Mouse (Mus musculus): Measurements from ENCODE around the gene Gm20075. TPM values are rescaled to one million over a fixed set of nuclear protein-coding genes. Genes with fewer than 3 reads are reported as not detected.

Gene Gm20075
- polyA plus RNA-seq, 1 experiment from 2014 or later = 13.7 TPM

GRCm38 (mm10) chr13:96045396-96045795, 35.8 kb downstream of the Gm20075 start:
- DNase-seq (ENCODE audit: low spot score) = no peak
- WGBS = 56% methylated on average over 5 of the region's 5 CpGs
- no peak for ATAC-seq (ENCODE audit: low FRiP score, low TSS enrichment)

GRCm38 (mm10) chr13:96040275-96041042, 40.7 kb downstream of the Gm20075 start:
- no peak for ATAC-seq (ENCODE audit: low FRiP score, low TSS enrichment)
- no peak for TF ChIP-seq CTCF (IDR thresholded peaks at IDR 0.05; ENCODE audit: low read depth)
- no peak for TF ChIP-seq EP300 (optimal IDR thresholded peaks at IDR 0.05)
- no peak overlapping the region for H3K9ac ChIP-seq (ENCODE audit: low read length)
- no peaks in the 10 kb centered on the region for H3K9me3 ChIP-seq (ENCODE audit: control insufficient read depth, low read length)
- H3K4me2 ChIP-seq (replicated peaks; ENCODE audit: low read depth) = no peak overlapping the region
- H3K4me3 ChIP-seq (ENCODE audit: low read depth, low read length) = no peak overlapping the region
- no peaks in the 10 kb centered on the region for H3K4me1 ChIP-seq (replicated peaks; ENCODE audit: control insufficient read depth, insufficient read depth)
- DNase-seq (ENCODE audit: low spot score) = no peak
- no peak overlapping the region for H3K27ac ChIP-seq (replicated peaks)
- 62% methylated on average over 11 of the region's 11 CpGs for WGBS
- no peaks in the 10 kb centered on the region for H3K27me3 ChIP-seq (ENCODE audit: control insufficient read depth, insufficient read depth, low read length)
- H3K36me3 ChIP-seq (ENCODE audit: control insufficient read depth, insufficient read depth, low read length) = no peaks in the 10 kb centered on the region

More at GRCm38 (mm10) chr13:96045396-96045795, 35.8 kb downstream of the Gm20075 start:
- H3K36me3 ChIP-seq (ENCODE audit: control insufficient read depth, insufficient read depth, low read length) = no peaks in the 10 kb centered on the region
- no peak overlapping the region for H3K4me2 ChIP-seq (replicated peaks; ENCODE audit: low read depth)
- TF ChIP-seq CTCF (IDR thresholded peaks at IDR 0.05; ENCODE audit: low read depth) = no peak
- no peak overlapping the region for H3K4me3 ChIP-seq (ENCODE audit: low read depth, low read length)
- H3K27ac ChIP-seq (replicated peaks) = no peak overlapping the region
- H3K27me3 ChIP-seq (ENCODE audit: control insufficient read depth, insufficient read depth, low read length) = no peaks in the 10 kb centered on the region
- H3K4me1 ChIP-seq (replicated peaks; ENCODE audit: control insufficient read depth, insufficient read depth) = no peaks in the 10 kb centered on the region
- no peak overlapping the region for H3K9ac ChIP-seq (ENCODE audit: low read length)
- H3K9me3 ChIP-seq (ENCODE audit: control insufficient read depth, low read length) = no peaks in the 10 kb centered on the region

GRCm38 (mm10) chr13:96039536-96039935, 41.6 kb downstream of the Gm20075 start:
- H3K4me3 ChIP-seq (ENCODE audit: low read depth, low read length) = no peak overlapping the region
- no peak overlapping the region for H3K9ac ChIP-seq (ENCODE audit: low read length)
- WGBS = 50% methylated on average over 1 of the region's 1 CpGs
- H3K36me3 ChIP-seq (ENCODE audit: control insufficient read depth, insufficient read depth, low read length) = no peaks in the 10 kb centered on the region
- H3K9me3 ChIP-seq (ENCODE audit: control insufficient read depth, low read length) = no peaks in the 10 kb centered on the region
- no peak overlapping the region for H3K27ac ChIP-seq (replicated peaks)
- ATAC-seq (ENCODE audit: low FRiP score, low TSS enrichment) (0 out of 2 replicates have a peak, but pooled peaks have one; percentile 24), DNase-seq (ENCODE audit: low spot score) (no peak)
- no peaks in the 10 kb centered on the region for H3K27me3 ChIP-seq (ENCODE audit: control insufficient read depth, insufficient read depth, low read length)
- H3K4me1 ChIP-seq (replicated peaks; ENCODE audit: control insufficient read depth, insufficient read depth) = no peaks in the 10 kb centered on the region
- TF ChIP-seq CTCF (IDR thresholded peaks at IDR 0.05; ENCODE audit: low read depth) (no peak), EP300 (optimal IDR thresholded peaks at IDR 0.05) (no peak)
- H3K4me2 ChIP-seq (replicated peaks; ENCODE audit: low read depth) = no peak overlapping the region

- WGBS = 64% methylated on average over 19 of the region's 19 CpGs
Observed at GRCm38 (mm10) chr13:96030368-96031223, 50.6 kb downstream of the Gm20075 start.

More at GRCm38 (mm10) chr13:96030368-96031223, 50.6 kb downstream of the Gm20075 start:
- Histone ChIP-seq H3K4me3 (ENCODE audit: low read depth, low read length) (no peak overlapping the region), H3K9me3 (ENCODE audit: control insufficient read depth, low read length) (no peaks in the 10 kb centered on the region), H3K27me3 (ENCODE audit: control insufficient read depth, insufficient read depth, low read length) (no peaks in the 10 kb centered on the region), H3K4me2 (replicated peaks; ENCODE audit: low read depth) (no peak overlapping the region), H3K9ac (ENCODE audit: low read length) (no peak overlapping the region), H3K4me1 (replicated peaks; ENCODE audit: control insufficient read depth, insufficient read depth) (no peaks in the 10 kb centered on the region), H3K36me3 (ENCODE audit: control insufficient read depth, insufficient read depth, low read length) (no peaks in the 10 kb centered on the region), H3K27ac (replicated peaks) (no peak overlapping the region)
- TF ChIP-seq EP300 (optimal IDR thresholded peaks at IDR 0.05) = no peak
- peak; percentile 82 for TF ChIP-seq CTCF (IDR thresholded peaks at IDR 0.05; ENCODE audit: low read depth)
- ATAC-seq (ENCODE audit: low FRiP score, low TSS enrichment) (no peak), DNase-seq (ENCODE audit: low spot score) (peak; percentile 46)

Other genes starting within 250 kb of the Gm20075 start
- 15.3 and 16.5 TPM in 2 replicates for gene Iqgap2, start 189.5 kb downstream of the Gm20075 start, polyA plus RNA-seq (2015; fragmentation: Nextera tagmentation; extraction: Ambion mirVana)
- gene Gm17190, start 678 bp upstream of the Gm20075 start, polyA plus RNA-seq (2015; fragmentation: Nextera tagmentation; extraction: Ambion mirVana) = not detected in 2 replicates
- gene Sv2c, start 51.2 kb upstream of the Gm20075 start, polyA plus RNA-seq (2015; fragmentation: Nextera tagmentation; extraction: Ambion mirVana) = 1.6 TPM in 2 replicates

All from stomach, postnatal 0 days (tissue).